Mouse (Mus musculus) midbrain, embryonic 13.5 days (tissue): ENCODE measurements around the gene 1700016H13Rik. TPM values are rescaled to one million over a fixed set of nuclear protein-coding genes. Genes with fewer than 3 reads are reported as not detected.

Experiments
- polyA plus RNA-seq: library from polyadenylated mRNA; unstranded; fragments of >200 nt; fragmentation: Nextera tagmentation; extraction: Ambion mirVana; gene quantifications from 2 replicates; pipeline ENCODE4 v1.2.1, GENCODE M21; 2015

Gene 1700016H13Rik
- polyA plus RNA-seq, 1 experiment from 2014 or later: 0.17 TPM

Other genes with a start within 250 kb of the 1700016H13Rik start
- gene Ptpn13, start 230.8 kb downstream of the 1700016H13Rik start, polyA plus RNA-seq: 6.8 and 8.7 TPM in 2 replicates
- 0.09 TPM in 1 of 2 replicates, not detected in the other for gene Slc10a6, start 26.6 kb downstream of the 1700016H13Rik start, polyA plus RNA-seq
- 1.9 and 2.3 TPM in 2 replicates for gene Aff1, start 36.4 kb upstream of the 1700016H13Rik start, polyA plus RNA-seq